Mouse (Mus musculus) MEL (cell line): ENCODE measurements at regions not wholly inside any gene's neighbourhood (a gene's known extent, or its start where the extent isn't known, plus 50 kb on each side); places are given as distances from the start of the nearest gene placed in this dataset.

Experiments used
- DNase-seq: peaks from one replicate; pipeline ENCODE4 v3.0.0; 2011; ENCODE audit warnings: low read depth, low spot score
- H3K27ac ChIP-seq: 2 replicates; pipeline ENCODE4 v1.5.1; 2012; ENCODE audit warnings: low read depth, mild to moderate bottlenecking, control low read depth, low read length, moderate library complexity; ENCODE audit not compliant: control insufficient read depth
- H3K27me3 ChIP-seq, 2 experiments: fragments of 150-350 bp in 1 of 2; sonication (generic) in 1 of 2; 2 replicates each; pipeline ENCODE4 v1.6.1; 2012; ENCODE audit warnings: low read length in 2 of 2, mild to moderate bottlenecking in 2 of 2, improper control_type of control experiment in 1 of 2, moderate library complexity in 1 of 2; ENCODE audit not compliant: insufficient read depth in 2 of 2, control insufficient read depth in 1 of 2
- H3K36me3 ChIP-seq, 2 experiments: 2 replicates each; pipeline ENCODE4 v1.6.1; 2012 to 2014; ENCODE audit warnings: low read length in 2 of 2, improper control_type of control experiment in 1 of 2, inconsistent platforms in 1 of 2, mild to moderate bottlenecking in 1 of 2; ENCODE audit not compliant: insufficient read depth in 2 of 2, control insufficient read depth in 1 of 2
- H3K4me1 ChIP-seq, 2 experiments: fragments of 150-350 bp in 1 of 2; sonication (generic) in 1 of 2; 2 replicates each; pipeline ENCODE4 v1.6.1; 2012; ENCODE audit warnings: low read length in 2 of 2, improper control_type of control experiment in 1 of 2, mild to moderate bottlenecking in 1 of 2; ENCODE audit not compliant: insufficient read depth in 2 of 2, control insufficient read depth in 1 of 2
- H3K4me3 ChIP-seq, 2 experiments: fragments of 150-350 bp in 1 of 2; sonication (generic) in 1 of 2; 2 replicates each; pipeline ENCODE4 v1.5.1; 2012; ENCODE audit warnings: low read depth in 2 of 2, low read length in 2 of 2, mild to moderate bottlenecking in 2 of 2, moderate library complexity in 2 of 2, control low read depth in 1 of 2, improper control_type of control experiment in 1 of 2; ENCODE audit not compliant: control insufficient read depth in 1 of 2, insufficient read depth in 1 of 2
- H3K79me2 ChIP-seq: 2 replicates; pipeline ENCODE4 v1.6.1; 2012; ENCODE audit warnings: mild to moderate bottlenecking, low read length, moderate library complexity; ENCODE audit not compliant: control insufficient read depth, poor library complexity, insufficient read depth
- H3K9ac ChIP-seq: 2 replicates; pipeline ENCODE4 v1.6.1; 2012; ENCODE audit warnings: low read depth, mild to moderate bottlenecking, control low read depth, low read length, moderate library complexity; ENCODE audit not compliant: control insufficient read depth, poor library complexity, severe bottlenecking
- H3K9me3 ChIP-seq: fragments of 150-350 bp; sonication (generic); replicated peaks from 2 replicates; pipeline ENCODE4 v1.6.1; 2012; ENCODE audit warnings: mild to moderate bottlenecking, low read length, improper control_type of control experiment, moderate library complexity; ENCODE audit not compliant: insufficient read depth
- CTCF ChIP-seq, 3 experiments: IDR thresholded peaks in 2 of 3; conservative IDR thresholded peaks in 1 of 3; 2 replicates each; pipeline ENCODE4 v1.5.1; 2011 to 2012; ENCODE audit warnings: low read length in 3 of 3, low read depth in 2 of 3, mild to moderate bottlenecking in 2 of 3, improper control_type of control experiment in 1 of 3, inconsistent platforms in 1 of 3, mixed read lengths in 1 of 3, moderate library complexity in 1 of 3; ENCODE audit not compliant: control insufficient read depth in 1 of 3, insufficient read depth in 1 of 3, poor library complexity in 1 of 3, severe bottlenecking in 1 of 3
- E2F4 ChIP-seq: IDR thresholded peaks from 2 replicates; pipeline ENCODE4 v1.6.1; 2011; ENCODE audit warnings: low read depth, low read length, improper control_type of control experiment, borderline replicate concordance
- ELF1 ChIP-seq: IDR thresholded peaks from 2 replicates; pipeline ENCODE4 v1.6.1; 2014; ENCODE audit warnings: low read depth, mild to moderate bottlenecking, inconsistent platforms, low read length, improper control_type of control experiment, moderate library complexity
- ETS1 ChIP-seq: IDR thresholded peaks from 2 replicates; pipeline ENCODE4 v1.6.1; 2012; ENCODE audit warnings: low read depth, mild to moderate bottlenecking, inconsistent platforms, low read length, improper control_type of control experiment, moderate library complexity
- JUND ChIP-seq: IDR thresholded peaks from 2 replicates; pipeline ENCODE4 v1.6.1; 2011; ENCODE audit warnings: low read depth, mild to moderate bottlenecking, improper control_type of control experiment, low read length
- KAT2A ChIP-seq: conservative IDR thresholded peaks from 2 replicates; pipeline ENCODE4 v1.6.1; 2012; ENCODE audit warnings: low read depth, low read length, improper control_type of control experiment, inconsistent platforms
- MAFK ChIP-seq: IDR thresholded peaks from 2 replicates; pipeline ENCODE4 v1.6.1; 2011; ENCODE audit warnings: low read depth, mild to moderate bottlenecking, low read length, improper control_type of control experiment, borderline replicate concordance
- MAX ChIP-seq: IDR thresholded peaks from 2 replicates; pipeline ENCODE4 v1.6.1; 2011; ENCODE audit warnings: low read length, improper control_type of control experiment
- MAZ ChIP-seq: IDR thresholded peaks from 2 replicates; pipeline ENCODE4 v1.6.1; 2012; ENCODE audit warnings: low read depth, mild to moderate bottlenecking, inconsistent platforms, low read length, improper control_type of control experiment
- MYB ChIP-seq: IDR thresholded peaks from 2 replicates; pipeline ENCODE4 v1.6.1; 2011; ENCODE audit warnings: mild to moderate bottlenecking, low read depth, low read length, improper control_type of control experiment
- NRF1 ChIP-seq: IDR thresholded peaks from 2 replicates; pipeline ENCODE4 v1.6.1; 2014; ENCODE audit warnings: low read depth, mild to moderate bottlenecking, inconsistent platforms, low read length, improper control_type of control experiment, moderate library complexity; ENCODE audit not compliant: poor library complexity, insufficient read depth, severe bottlenecking
- POLR2A ChIP-seq, 2 experiments: IDR thresholded peaks; 2 replicates each; pipeline ENCODE4 v1.6.1; 2011 to 2012; ENCODE audit warnings: low read length in 2 of 2, mild to moderate bottlenecking in 2 of 2, control low read depth in 1 of 2, improper control_type of control experiment in 1 of 2, low read depth in 1 of 2, moderate library complexity in 1 of 2; ENCODE audit not compliant: control insufficient read depth in 1 of 2, insufficient read depth in 1 of 2, poor library complexity in 1 of 2
- TAL1 ChIP-seq: IDR thresholded peaks from 2 replicates; pipeline ENCODE4 v1.6.1; 2012; ENCODE audit warnings: mild to moderate bottlenecking, inconsistent platforms, low read length, moderate library complexity, mixed read lengths
- USF1 ChIP-seq: IDR thresholded peaks from 2 replicates; pipeline ENCODE4 v1.6.1; 2014; ENCODE audit warnings: low read depth, mild to moderate bottlenecking, inconsistent platforms, low read length, improper control_type of control experiment, moderate library complexity
- ZC3H11A ChIP-seq: IDR thresholded peaks from 2 replicates; pipeline ENCODE4 v1.6.1; 2012; ENCODE audit warnings: low read depth, mild to moderate bottlenecking, inconsistent platforms, low read length, improper control_type of control experiment
- ZMIZ1 ChIP-seq: IDR thresholded peaks from 2 replicates; pipeline ENCODE4 v1.6.1; 2012; ENCODE audit warnings: low read depth, mild to moderate bottlenecking, inconsistent platforms, low read length, improper control_type of control experiment, moderate library complexity
- ZNF384 ChIP-seq: IDR thresholded peaks from 2 replicates; pipeline ENCODE4 v1.6.1; 2012; ENCODE audit warnings: low read depth, mild to moderate bottlenecking, inconsistent platforms, low read length, improper control_type of control experiment

GRCm38 (mm10) chr2:105611014-105611413, 57.7 kb upstream of the Pax6 start:
- TF ChIP-seq MAZ: no peak
- no peak for TF ChIP-seq MAX
- no peak for TF ChIP-seq USF1
- no peak for TF ChIP-seq ELF1
- TF ChIP-seq CTCF (IDR thresholded peaks at IDR 0.05 in 2 of 3, conservative IDR thresholded peaks at IDR 0.05 in 1 of 3; ENCODE audit: control insufficient read depth in 1 of 3, insufficient read depth in 1 of 3, low read depth in 2 of 3, low read length in 3 of 3, poor library complexity in 1 of 3, severe bottlenecking in 1 of 3): no peak
- no peak for TF ChIP-seq MYB
- no peak for TF ChIP-seq ZNF384
- TF ChIP-seq MAFK: no peak
- TF ChIP-seq TAL1: no peak
- TF ChIP-seq ETS1: no peak
- Histone ChIP-seq H3K9ac (no peak overlapping the region), H3K36me3 (no peaks in the 10 kb centered on the region), H3K4me1 (no peaks in the 10 kb centered on the region), H3K4me3 (no peak overlapping the region), H3K79me2 (no peaks in the 10 kb centered on the region), H3K27ac (no peak overlapping the region), H3K9me3 (no peaks in the 10 kb centered on the region), H3K27me3 (peaks cover 0 to 2% of the 10 kb centered on the region in 2 experiments; a peak in 1 of 4 replicates)
- DNase-seq: no peak

GRCm38 (mm10) chr2:105611651-105612050, 57.0 kb upstream of the Pax6 start:
- H3K4me1 ChIP-seq: no peaks in the 10 kb centered on the region
- TF ChIP-seq MYB (no peak), MAFK (no peak), ZC3H11A (no peak), KAT2A (no peak), ZMIZ1 (no peak), E2F4 (no peak), NRF1 (no peak), POLR2A (IDR thresholded peaks at IDR 0.05; ENCODE audit: control insufficient read depth in 1 of 2, insufficient read depth in 1 of 2, low read depth in 1 of 2, low read length in 2 of 2, poor library complexity in 1 of 2) (no peak), TAL1 (no peak), JUND (no peak)
- DNase-seq: no peak
- H3K9ac ChIP-seq: no peak overlapping the region
- H3K27ac ChIP-seq: no peak overlapping the region
- no peaks in the 10 kb centered on the region for H3K9me3 ChIP-seq
- no peak overlapping the region for H3K4me3 ChIP-seq
- peaks cover 0 to 2% of the 10 kb centered on the region in 2 experiments; a peak in 1 of 4 replicates for H3K27me3 ChIP-seq
- H3K36me3 ChIP-seq: no peaks in the 10 kb centered on the region
- H3K79me2 ChIP-seq: no peaks in the 10 kb centered on the region
